Mouse (Mus musculus): ENCODE data around the gene Smdt1.

- TF ChIP-seq CTCF (IDR thresholded peaks at IDR 0.05; ENCODE audit: low read depth) (no peak), EP300 (optimal IDR thresholded peaks at IDR 0.05) (no peak)
These were observed 20.9 kb upstream of the Smdt1 start for GRCm38 (mm10) chr15:82317839-82318238.
